Mouse (Mus musculus) forebrain, embryonic 10.5 days (tissue): ENCODE data around the gene Pigc. TPM values are rescaled to one million over a fixed set of nuclear protein-coding genes. Genes with fewer than 3 reads are reported as not detected.

Experiments used
- DNase-seq: peaks from one replicate; pipeline ENCODE4 v3.0.0-alpha.2; 2017; ENCODE audit warnings: low spot score; ENCODE audit errors: extremely low spot score
- H3K27ac ChIP-seq: fragments of 300-500 bp; sonication (generic); 2 replicates; pipeline ENCODE4 v1.5.1; 2016; ENCODE audit warnings: mild to moderate bottlenecking
- H3K27me3 ChIP-seq: fragments of 300-500 bp; sonication (generic); 2 replicates; pipeline ENCODE4 v1.6.1; 2016; ENCODE audit warnings: mild to moderate bottlenecking; ENCODE audit not compliant: poor library complexity, severe bottlenecking
- H3K36me3 ChIP-seq: fragments of 300-500 bp; sonication (generic); replicated peaks from 2 replicates; pipeline ENCODE4 v1.6.1; 2016; ENCODE audit warnings: mild to moderate bottlenecking, moderate library complexity
- H3K4me1 ChIP-seq: fragments of 300-500 bp; sonication (generic); 2 replicates; pipeline ENCODE4 v1.6.1; 2016
- H3K4me3 ChIP-seq: fragments of 300-500 bp; sonication (generic); 2 replicates; pipeline ENCODE4 v1.5.1; 2016; ENCODE audit warnings: mild to moderate bottlenecking, moderate library complexity
- H3K9me3 ChIP-seq: fragments of 300-500 bp; sonication (generic); 2 replicates; pipeline ENCODE4 v1.6.1; 2016; ENCODE audit warnings: mild to moderate bottlenecking, moderate library complexity
- WGBS: fragments of 180-500 bp; shearing (Covaris S2); methylation state at CpG from one replicate; pipeline ENCODE4 v1.1.7; 2016; 5-methylcytosine and 5-hydroxymethylcytosine counted together
- polyA plus RNA-seq: library from polyadenylated mRNA; unstranded; fragments of >200 nt; fragmentation: Nextera tagmentation; extraction: Ambion mirVana; gene quantifications from 2 replicates; pipeline ENCODE4 v1.2.1, GENCODE M21; 2016

Gene Pigc
- polyA plus RNA-seq, 1 experiment from 2014 or later: 21.0 TPM

DNA sequence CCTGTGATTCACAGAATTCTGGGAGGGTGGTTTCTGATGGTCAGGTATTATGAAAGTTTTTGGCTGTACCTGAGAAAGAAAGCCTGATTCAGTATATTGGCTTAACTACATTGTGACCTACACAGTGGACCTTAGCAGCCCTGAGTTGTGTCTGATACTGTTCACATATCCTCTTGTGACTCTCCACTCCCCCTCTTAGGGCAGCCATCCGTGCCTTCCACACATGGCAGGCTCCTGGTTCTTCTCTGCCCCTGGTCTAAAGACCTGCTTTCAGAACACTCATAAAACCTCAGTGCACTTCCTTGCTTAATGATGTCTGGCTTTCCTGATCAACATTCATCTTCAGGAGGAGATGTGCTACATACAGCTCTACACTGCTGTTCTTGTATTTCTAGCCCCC, 16.4 kb upstream of the Pigc start:
- WGBS: 59% methylated on average over 1 of the region's 1 CpGs
- Histone ChIP-seq H3K27me3 (no peaks in the 10 kb centered on the region), H3K4me3 (no peak overlapping the region), H3K4me1 (no peaks in the 10 kb centered on the region), H3K27ac (no peak overlapping the region), H3K36me3 (no peaks in the 10 kb centered on the region), H3K9me3 (no peaks in the 10 kb centered on the region)
- DNase-seq: no peak

- no peak overlapping the region for H3K27ac ChIP-seq
- 79% methylated on average over 5 of the region's 5 CpGs for WGBS
- H3K27me3 ChIP-seq: no peaks in the 10 kb centered on the region
- no peak for DNase-seq
- no peaks in the 10 kb centered on the region for H3K36me3 ChIP-seq
- no peaks in the 10 kb centered on the region for H3K4me1 ChIP-seq
- H3K4me3 ChIP-seq: no peak overlapping the region
- no peaks in the 10 kb centered on the region for H3K9me3 ChIP-seq
Measured at GRCm38 (mm10) chr1:161955846-161956245, 13.1 kb upstream of the Pigc start.

DNA sequence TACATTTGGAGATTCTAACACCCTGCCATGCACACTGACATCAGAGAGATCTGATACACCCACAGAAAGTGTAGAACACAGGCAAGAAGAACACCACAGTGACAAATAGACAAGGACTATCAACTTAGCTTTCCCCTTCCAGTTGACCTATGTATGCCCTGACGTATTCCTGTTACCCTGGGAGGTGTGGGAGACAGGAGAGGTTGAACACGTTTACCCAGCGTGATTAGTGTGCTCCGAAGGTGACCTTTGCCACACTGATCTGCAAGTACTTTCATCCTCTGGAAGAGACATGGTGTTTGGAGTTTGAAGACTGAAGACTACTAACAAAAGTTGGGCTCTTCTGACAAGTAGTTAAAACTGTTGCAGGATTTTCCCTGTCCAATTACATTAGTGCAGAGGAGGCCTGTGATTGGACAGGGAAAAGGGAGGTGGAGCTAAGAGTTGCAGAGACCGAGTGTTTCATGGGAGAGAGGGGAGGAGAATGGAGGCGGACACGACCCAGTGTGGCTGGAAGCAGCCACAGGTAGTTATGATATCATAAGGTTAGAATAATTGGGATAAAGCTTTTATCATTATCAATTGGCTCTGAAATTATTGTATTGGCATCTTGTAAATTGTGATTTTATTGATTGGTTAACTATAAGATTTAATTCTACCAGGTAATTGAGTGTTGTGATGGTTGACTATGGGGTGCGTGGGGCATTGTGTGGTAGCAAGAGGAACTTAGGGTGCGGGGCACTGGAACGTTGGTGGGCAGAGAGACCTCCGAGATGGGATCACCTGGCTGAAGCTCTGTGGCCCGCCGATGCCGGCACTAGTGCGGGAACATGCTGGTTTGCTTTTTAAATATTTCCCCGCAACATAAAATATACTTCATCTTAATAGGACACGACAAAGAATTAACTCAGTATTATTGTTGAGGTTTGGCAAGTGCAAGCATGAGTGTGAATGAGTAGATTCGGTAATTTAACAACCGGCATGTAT, 10.7 kb upstream of the Pigc start:
- H3K27me3 ChIP-seq: no peaks in the 10 kb centered on the region
- no peaks in the 10 kb centered on the region for H3K36me3 ChIP-seq
- WGBS: 85% methylated on average over 19 of the region's 19 CpGs
- peaks cover 10% of the 10 kb centered on the region for H3K4me1 ChIP-seq
- no peak overlapping the region for H3K4me3 ChIP-seq
- H3K9me3 ChIP-seq: no peaks in the 10 kb centered on the region
- DNase-seq: no peak
- no peak overlapping the region for H3K27ac ChIP-seq

- Histone ChIP-seq H3K9me3 (no peaks in the 10 kb centered on the region), H3K4me3 (no peak overlapping the region), H3K36me3 (no peaks in the 10 kb centered on the region), H3K4me1 (peaks cover 10% of the 10 kb centered on the region), H3K27ac (peak overlapping the region; percentile 56), H3K27me3 (no peaks in the 10 kb centered on the region)
- peak; percentile 17 for DNase-seq
- WGBS: 52% methylated on average over 3 of the region's 3 CpGs
Measured at GRCm38 (mm10) chr1:161962465-161963377, 6.3 kb upstream of the Pigc start.

- Histone ChIP-seq H3K27me3 (no peaks in the 10 kb centered on the region), H3K4me3 (no peak overlapping the region), H3K4me1 (peaks cover 13% of the 10 kb centered on the region), H3K27ac (no peak overlapping the region), H3K36me3 (peaks cover 9% of the 10 kb centered on the region), H3K9me3 (no peaks in the 10 kb centered on the region)
- 86% methylated on average over 2 of the region's 2 CpGs for WGBS
- DNase-seq: no peak
Measured at GRCm38 (mm10) chr1:161967936-161968335, 1.1 kb upstream of the Pigc start.

DNA sequence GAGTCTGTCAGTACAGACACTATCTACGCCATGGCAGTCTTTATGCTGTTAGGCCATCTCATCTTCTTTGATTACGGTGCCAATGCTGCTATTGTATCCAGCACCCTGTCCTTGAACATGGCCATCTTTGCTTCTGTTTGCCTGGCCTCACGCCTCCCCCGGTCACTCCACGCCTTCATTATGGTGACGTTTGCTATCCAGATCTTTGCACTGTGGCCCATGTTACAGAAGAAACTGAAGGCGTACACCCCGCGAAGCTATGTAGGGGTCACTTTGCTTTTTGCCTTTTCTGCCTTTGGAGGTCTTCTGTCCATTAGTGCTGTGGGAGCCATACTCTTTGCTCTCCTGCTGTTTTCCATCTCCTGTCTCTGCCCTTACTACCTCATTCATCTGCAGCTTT, 1.9 kb downstream of the Pigc start:
- 95% methylated on average over 9 of the region's 9 CpGs for WGBS
- H3K36me3 ChIP-seq: peaks cover 9% of the 10 kb centered on the region
- no peak for DNase-seq

GRCm38 (mm10) chr1:161972233-161972632, 3.2 kb downstream of the Pigc start:
- Histone ChIP-seq H3K4me3 (no peak overlapping the region), H3K4me1 (peaks cover 43% of the 10 kb centered on the region), H3K27me3 (no peaks in the 10 kb centered on the region), H3K27ac (no peak overlapping the region), H3K9me3 (no peaks in the 10 kb centered on the region), H3K36me3 (peaks cover 9% of the 10 kb centered on the region)
- WGBS: 93% methylated on average over 8 of the region's 8 CpGs
- no peak for DNase-seq

More for the DNA sequence above, 1.9 kb downstream of the Pigc start:
- H3K4me1 ChIP-seq: peaks cover 31% of the 10 kb centered on the region
- H3K9me3 ChIP-seq: no peaks in the 10 kb centered on the region
- H3K27me3 ChIP-seq: no peaks in the 10 kb centered on the region
- H3K27ac ChIP-seq: no peak overlapping the region
- no peak overlapping the region for H3K4me3 ChIP-seq

GRCm38 (mm10) chr1:161976255-161977182, 7.5 kb downstream of the Pigc start:
- peaks cover 31% of the 10 kb centered on the region for H3K4me1 ChIP-seq
- peak overlapping the region; percentile 37; the same call in 1 of the 2 replicates for H3K27ac ChIP-seq
- no peaks in the 10 kb centered on the region for H3K27me3 ChIP-seq
- peak; percentile 69 for DNase-seq
- H3K9me3 ChIP-seq: no peaks in the 10 kb centered on the region
- H3K36me3 ChIP-seq: no peaks in the 10 kb centered on the region
- no peak overlapping the region for H3K4me3 ChIP-seq
- 50% methylated on average over 16 of the region's 16 CpGs for WGBS

DNA sequence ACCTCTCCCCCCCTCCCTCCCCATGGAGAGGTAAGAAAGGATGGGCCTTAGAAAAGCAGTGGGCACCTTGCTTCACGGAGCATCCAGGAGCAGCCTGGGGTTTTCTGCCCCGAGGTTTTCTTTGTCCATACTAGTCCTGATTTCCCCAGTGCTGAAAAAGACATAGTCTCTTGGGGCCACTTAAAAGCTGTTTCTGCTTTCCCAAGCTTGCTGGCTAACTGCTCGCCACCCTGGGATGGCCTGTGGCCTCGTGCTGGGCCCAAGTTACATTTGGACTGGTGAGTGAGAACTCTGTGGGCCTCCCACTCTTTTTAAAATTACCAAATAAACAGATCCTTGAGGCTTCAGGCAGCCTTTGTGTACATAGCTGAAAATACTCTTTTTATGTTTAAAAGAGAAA, 8.3 kb downstream of the Pigc start:
- WGBS: 89% methylated on average over 4 of the region's 4 CpGs
- H3K4me3 ChIP-seq: no peak overlapping the region
- H3K36me3 ChIP-seq: no peaks in the 10 kb centered on the region
- no peaks in the 10 kb centered on the region for H3K9me3 ChIP-seq
- H3K4me1 ChIP-seq: peaks cover 31% of the 10 kb centered on the region
- H3K27me3 ChIP-seq: no peaks in the 10 kb centered on the region
- no peak for DNase-seq
- 0 out of 2 replicates have a peak overlapping the region, but pooled peaks have one; percentile 20 for H3K27ac ChIP-seq

- 94% methylated on average over 5 of the region's 5 CpGs for WGBS
- no peaks in the 10 kb centered on the region for H3K27me3 ChIP-seq
- peaks cover 32% of the 10 kb centered on the region for H3K4me1 ChIP-seq
- no peak for DNase-seq
- H3K4me3 ChIP-seq: no peak overlapping the region
- no peaks in the 10 kb centered on the region for H3K9me3 ChIP-seq
- no peaks in the 10 kb centered on the region for H3K36me3 ChIP-seq
- no peak overlapping the region for H3K27ac ChIP-seq
Measured at GRCm38 (mm10) chr1:161978173-161978700, 9.3 kb downstream of the Pigc start.

- no peak within 1 kb of the TSS for H3K4me3 ChIP-seq
- H3K36me3 ChIP-seq: no peaks in the 10 kb centered on the region
- no peak within 1 kb of the TSS for H3K27ac ChIP-seq
- H3K27me3 ChIP-seq: no peaks in the 10 kb centered on the region
- WGBS: 86% methylated on average over 1 of the region's 1 CpGs
- peaks cover 34% of the 10 kb centered on the region for H3K4me1 ChIP-seq
- no peaks in the 10 kb centered on the region for H3K9me3 ChIP-seq
- no peak for DNase-seq
Measured at GRCm38 (mm10) chr1:161979536-161979935, 10.6 kb downstream of the Pigc start, which contains the start of gene 4930558K02Rik. Gene 4930558K02Rik, minus strand, starts transcription at chr1:161979636.
